Mouse (Mus musculus) heart, postnatal 4 days (tissue): ENCODE measurements around the gene Ahctf1. TPM values are rescaled to one million over a fixed set of nuclear protein-coding genes. Genes with fewer than 3 reads are reported as not detected.
"Not testable (repeated sequence)": the region's sequence is repeated elsewhere in the genome, so short reads cannot be mapped to it uniquely, and the experiment has no call there.

Experiments used
- DNase-seq: peaks from one replicate; pipeline ENCODE4 v3.0.0; 2021
- total RNA-seq, 2 experiments: library from RNA; stranded (reverse); gene quantifications; 2 replicates each; pipeline ENCODE4 v1.2.3; 2021

Ahctf1 gene
- total RNA-seq: 10 to 100 TPM; 27.9 to 32.6 TPM

GRCm38 (mm10) chr1:179803513-179804139 is at the start of gene Ahctf1:
Ahctf1 (minus strand) TSS chr1:179803680.
- DNase-seq: peak; percentile 99

DNA sequence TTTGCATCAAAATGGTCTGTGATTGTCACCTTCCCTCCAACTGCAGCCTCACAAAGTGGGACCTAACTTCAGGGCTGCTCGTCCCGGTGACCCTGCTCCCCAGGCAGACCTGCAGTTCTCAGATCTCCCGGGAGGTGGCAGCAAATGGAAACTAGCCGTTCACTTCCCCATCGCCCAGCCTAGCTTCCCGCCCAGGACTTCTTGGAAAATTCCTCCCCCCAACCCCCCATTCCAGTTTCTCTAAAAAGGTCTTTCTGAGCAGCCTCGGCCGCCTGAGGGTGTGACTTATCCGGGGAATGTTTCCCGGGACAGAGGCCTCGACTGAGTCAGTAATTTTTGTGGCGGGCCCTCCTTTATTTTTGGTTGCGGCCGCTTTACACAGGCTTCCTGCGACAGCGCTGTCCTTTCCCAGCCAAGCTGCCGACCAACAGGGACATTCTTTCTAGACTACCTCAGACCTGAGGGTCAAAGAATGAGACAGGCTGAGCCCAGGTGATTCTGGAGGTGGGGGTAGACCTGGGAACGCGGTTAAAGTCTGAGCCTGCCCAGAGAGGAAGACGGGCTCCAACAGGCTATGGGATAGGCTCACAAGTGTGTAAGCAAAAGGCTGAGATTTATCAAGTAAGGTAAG is 44.4 kb upstream of the Ahctf1 start:
- DNase-seq: peak; percentile 96

DNA sequence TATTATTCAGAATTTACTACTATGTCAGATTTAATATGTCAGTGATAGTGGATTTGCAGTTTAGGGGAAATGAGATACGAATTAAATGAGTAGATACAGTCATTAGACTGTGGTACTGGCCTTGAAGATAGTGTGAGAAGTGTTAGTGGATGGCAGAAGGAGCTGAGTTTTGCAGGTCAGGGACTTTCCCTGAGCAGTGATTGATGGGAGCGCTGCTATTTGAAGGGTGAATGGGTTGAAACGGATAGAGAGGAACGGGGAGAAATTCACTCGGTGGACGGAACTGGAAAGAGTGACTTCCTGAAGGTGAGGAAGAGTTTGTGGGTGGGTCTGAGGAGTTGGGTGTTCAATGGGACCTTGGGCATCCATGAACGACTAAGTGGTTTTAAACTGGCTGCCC is 43.7 kb upstream of the Ahctf1 start:
- DNase-seq: no peak

DNA sequence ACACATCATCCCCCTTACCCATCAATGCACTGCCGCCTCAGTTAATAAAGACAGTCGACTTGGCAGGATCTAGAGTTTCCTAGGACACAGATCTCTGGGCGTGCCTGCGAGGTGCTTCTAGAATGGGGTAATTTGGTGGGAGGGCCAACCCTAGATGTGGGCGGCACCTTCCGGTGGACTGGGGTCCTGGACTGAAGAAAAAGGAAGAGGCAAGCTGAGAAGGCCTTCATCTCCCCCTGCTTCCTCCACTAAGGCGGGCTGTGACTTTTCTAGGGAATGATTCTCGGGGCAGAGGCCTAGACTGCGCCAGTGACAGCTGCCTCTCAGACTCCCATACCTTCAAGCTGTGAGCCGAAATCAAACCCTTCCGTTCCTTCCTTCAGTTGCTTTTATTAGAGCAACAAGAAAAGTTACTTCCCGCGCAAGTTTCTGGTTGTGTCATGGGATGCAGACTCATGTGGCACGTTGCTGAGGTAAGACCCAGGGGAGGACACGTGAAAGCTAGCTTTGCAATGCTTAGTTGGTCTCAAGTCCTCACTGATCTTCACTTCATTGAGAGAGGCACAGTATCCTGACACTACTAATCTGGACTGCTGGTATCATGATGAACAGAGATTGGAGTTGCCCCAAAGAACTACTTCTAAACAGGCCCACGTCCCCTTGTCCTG is 42.5 kb upstream of the Ahctf1 start:
- DNase-seq: no peak

GRCm38 (mm10) chr1:179844894-179845293 is 41.4 kb upstream of the Ahctf1 start:
- peak; percentile 83 for DNase-seq

DNA sequence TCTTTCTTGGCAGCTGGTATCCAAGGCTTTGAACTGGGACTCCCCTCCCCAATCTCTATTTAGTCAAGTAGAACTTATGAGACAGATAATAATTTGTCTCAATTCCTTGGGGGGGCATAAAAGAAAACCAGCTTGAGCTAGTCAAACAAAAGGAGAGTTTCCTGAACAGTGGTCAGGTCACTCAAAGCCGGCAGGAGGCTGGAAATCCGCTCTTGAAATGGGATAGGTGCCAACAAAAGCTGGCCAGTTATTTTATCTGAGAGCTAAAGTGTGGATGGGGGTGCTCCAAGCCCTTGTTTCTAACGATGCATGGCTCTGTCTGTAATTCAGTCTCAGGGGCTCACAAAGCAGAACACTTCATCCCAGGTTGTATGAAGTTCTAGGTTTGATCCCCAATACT is 40.5 kb upstream of the Ahctf1 start:
- peak; percentile 26 for DNase-seq

DNA sequence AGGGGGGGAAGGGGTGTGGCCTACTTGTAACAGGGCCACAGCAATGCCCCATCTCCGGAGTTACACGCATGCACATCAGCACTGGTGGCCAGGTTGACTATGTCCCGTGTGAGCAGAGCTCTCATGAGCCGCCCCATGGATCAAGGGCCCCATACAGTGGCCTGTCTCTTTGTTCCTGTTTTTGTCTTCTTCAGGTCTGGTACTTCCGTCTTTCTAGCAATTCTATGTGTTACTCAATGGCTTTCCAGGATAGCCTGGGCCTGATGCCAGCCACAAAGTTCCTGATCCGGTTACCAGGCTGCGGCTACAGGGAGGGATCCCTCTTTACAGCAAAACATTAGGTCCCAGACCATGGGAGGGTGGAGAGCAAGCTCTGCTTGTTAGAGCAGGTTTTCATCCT is 39.1 kb upstream of the Ahctf1 start:
- DNase-seq: peak; percentile 36

GRCm38 (mm10) chr1:179836426-179837404 is 33.2 kb upstream of the Ahctf1 start:
- no peak for DNase-seq

DNA sequence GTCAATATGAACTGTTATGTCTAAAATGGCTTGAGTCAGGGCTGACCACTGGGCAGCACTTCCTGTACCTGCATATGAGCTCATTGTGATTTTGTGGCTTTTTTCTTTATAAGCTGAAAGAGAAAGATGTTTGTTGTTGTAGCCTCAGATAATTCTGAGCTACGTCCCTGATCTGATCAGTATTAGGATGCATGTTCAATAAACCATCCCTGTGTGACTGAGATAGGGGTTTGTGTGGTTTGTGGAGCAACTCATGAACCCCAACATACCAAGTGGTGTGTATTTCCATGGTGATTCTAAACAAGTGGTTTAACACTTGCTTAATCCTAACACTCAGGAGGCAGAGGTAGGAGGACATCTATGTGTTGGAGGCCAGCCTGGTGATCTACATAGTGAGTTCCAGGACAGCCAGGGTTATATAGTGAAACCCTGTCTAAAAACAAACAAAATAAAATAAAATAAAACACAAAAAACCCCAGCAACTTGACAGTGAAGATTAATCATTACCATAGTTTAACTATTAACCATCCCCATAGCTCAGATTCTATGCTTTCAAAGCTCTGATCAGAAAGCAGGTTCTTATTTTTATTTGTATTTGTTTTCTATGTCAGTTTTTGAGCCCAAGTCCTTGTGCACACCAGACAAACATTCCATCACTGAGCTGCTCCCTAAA is 32.4 kb upstream of the Ahctf1 start:
- no peak for DNase-seq

DNA sequence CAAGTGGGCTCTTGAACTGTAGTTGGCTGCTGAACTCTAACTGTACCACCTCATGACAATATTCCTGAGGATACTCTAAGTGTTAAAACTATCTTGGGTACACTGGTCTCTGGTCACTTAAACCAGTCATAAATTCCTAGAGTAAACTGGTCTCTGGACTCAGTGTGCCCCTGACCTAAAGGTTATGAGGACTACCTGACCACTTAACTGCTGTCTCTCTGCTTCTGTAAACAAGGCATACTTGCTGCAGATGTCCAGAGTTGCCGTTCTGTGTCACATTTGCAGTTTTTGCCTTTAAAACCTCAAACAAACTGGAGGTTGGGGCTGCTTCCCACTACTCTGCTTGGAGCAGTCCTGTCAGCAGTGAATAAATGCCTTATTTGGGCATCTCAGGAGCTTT is 30.1 kb upstream of the Ahctf1 start:
- no peak for DNase-seq

DNA sequence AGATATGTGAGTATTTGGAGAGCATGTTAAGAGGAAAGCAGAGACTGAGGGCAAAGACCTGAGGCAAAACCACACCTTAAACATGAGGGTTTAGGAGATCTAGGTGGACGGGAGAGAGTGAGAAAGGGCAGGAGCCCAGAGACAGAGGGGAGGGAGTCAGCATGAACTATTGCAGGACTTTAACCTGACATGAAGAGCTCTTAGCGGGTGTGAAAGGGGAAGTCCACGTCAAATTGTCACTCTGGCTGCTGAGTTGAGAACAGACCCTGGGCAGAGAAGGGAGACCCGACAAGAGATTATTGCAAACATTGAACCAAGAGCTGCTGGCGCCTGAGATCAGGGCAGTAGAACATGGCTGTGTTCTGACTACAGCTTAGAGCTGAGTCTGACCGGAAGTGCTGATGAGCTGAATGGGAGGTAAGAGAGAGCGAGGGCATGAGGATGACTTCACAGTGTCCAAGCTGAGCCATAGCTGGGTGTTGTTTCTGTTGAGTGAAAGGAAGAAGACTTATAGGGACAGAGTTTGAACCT is 29.3 kb upstream of the Ahctf1 start:
- DNase-seq: no peak

DNA sequence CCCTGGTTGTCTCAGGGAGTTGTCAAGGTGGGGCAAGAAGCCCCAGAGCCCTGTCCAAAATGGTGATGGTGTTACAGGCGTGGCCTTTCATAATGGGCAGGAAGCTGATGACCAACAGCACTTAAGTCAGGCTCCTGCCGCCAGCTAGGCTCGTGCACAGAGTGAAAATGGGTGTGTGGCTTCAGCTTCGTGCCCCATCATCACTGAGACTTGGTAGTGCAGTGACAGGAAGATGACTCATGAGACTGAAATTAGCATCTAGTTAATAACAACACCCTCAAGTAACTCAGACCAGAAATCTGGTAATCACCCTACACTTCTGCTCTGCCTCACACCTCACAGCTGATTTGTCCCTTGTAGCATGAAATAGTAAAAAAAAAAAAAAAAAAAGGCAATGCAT is 25.4 kb upstream of the Ahctf1 start:
- no peak for DNase-seq

GRCm38 (mm10) chr1:179828051-179828450 is 24.6 kb upstream of the Ahctf1 start:
- no peak for DNase-seq

DNA sequence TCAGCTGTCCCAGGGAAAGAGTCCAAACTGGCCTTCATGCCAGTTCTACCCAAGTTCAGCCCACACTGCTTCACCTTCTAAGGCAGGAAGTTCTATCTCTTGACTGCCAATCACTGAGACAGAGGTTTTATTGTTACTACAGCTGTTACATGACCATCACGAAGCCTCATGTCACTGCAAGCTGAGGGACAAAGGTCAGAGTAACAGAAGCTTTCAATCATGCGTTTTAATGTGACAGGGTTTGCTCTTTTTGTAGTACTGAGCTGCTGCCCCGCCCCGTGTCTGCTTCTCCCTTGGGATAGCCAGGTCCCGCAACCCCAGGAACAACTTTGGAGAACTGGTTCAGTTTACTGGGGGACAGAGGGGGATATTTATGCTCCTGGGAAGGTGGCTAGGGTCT is 21.1 kb upstream of the Ahctf1 start:
- DNase-seq: no peak

DNA sequence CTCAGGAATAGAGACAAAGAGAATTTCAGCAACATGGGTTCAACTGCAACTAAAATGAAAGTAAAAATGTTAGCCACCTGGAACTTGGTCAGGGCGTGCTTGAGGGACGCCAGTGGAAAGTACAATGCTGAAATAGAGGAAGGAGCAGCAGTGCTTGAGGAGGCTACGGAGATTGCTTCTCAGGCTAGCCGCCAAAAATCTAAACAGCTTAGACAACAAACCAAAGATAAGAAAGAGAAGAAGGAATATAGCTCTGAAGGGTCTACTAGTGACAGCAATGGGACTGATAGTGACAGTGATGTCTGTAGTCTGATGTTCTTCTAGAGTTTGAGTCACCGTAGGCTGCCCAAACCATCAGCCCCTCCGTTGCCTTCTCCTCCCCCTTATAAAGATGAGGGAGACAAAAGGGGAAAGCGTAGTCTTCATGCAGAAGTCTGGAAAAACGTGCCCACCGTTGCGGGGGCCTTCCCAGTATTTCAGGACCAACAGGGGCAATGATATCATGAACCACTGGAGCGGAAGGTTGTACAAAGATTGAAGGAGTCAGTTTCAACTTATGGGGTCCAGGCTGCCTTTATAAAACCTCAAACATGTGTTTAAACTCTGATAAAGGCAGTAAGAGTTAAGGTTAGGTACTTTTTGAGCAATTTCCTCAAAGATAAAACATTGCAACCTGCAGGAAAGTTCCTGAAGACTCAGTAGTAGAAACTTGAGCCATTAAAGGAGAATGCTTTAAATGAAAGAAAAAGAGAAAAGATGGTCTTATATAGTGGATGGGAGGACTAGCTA is 15.2 kb upstream of the Ahctf1 start:
- DNase-seq: not testable (repeated sequence)

- DNase-seq: no peak
Observed at GRCm38 (mm10) chr1:179814616-179815015, 11.1 kb upstream of the Ahctf1 start.

DNA sequence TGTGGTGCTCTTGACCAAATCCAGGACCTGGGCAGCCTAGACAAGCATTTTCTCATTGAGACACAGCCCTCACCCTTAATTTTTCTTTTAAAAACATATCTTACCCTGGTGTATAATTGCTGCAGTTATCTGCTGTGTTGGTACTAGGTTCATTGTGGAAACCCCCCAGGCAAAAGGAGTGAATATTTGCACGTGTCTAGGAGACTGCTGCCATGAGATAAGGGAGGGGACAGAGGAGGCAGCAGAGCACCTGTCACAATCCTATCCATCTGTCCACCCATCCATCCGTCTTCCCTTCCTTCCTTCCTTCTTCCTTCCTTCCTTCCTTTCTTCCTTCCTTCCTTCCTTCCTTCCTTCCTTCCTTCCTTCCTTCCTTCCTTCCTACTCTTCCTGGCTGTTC is 9.9 kb upstream of the Ahctf1 start:
- DNase-seq: no peak

- DNase-seq: no peak
Observed at GRCm38 (mm10) chr1:179808300-179808699, 4.8 kb upstream of the Ahctf1 start.

- DNase-seq: no peak
Observed at GRCm38 (mm10) chr1:179807468-179807867, 4.0 kb upstream of the Ahctf1 start.

- no peak for DNase-seq
Observed at GRCm38 (mm10) chr1:179805751-179806150, 2.3 kb upstream of the Ahctf1 start.
